In the genomic region with DNA sequence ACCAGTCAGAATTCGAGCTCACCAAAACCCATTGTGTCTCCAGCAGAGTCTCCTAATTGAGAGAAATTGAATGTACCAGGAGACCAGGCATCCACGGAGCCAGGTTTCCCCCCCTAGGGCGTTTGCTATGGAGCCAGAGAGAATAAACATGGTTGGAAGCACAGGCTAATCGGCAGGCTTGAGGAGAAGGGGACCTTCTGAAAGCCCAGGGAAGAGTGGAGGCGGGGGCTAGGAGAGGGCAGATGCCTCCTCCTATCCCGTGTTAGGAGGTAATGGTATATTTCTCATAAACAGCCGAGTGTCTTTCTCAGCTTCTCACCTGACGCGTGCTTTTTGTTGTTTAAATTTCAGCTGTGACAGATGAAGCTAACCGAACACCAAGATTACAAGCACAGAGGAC, we compare ENCODE assay signal across 26 mouse cellular contexts. TPM values are rescaled to one million over a fixed set of nuclear protein-coding genes. Genes with fewer than 3 reads are reported as not detected.
DNase-seq lines count a peak whose midpoint lies in the region; ATAC-seq and TF ChIP-seq lines count a peak whose summit lies in the region.
"Had no signal": no experiment of that assay in that cellular context is flagged by ENCODE, and none has a peak within 500 bp of the region (broad histone marks: within the 10 kb centered on the region; RNA-seq: fewer than 3 reads in every experiment).

No protein-coding gene starts in this region.

- peaks cover 78% of the 10 kb centered on the region for H3K27me3 ChIP-seq in forebrain, embryonic 13.5 days
- H3K27me3 ChIP-seq in forebrain, embryonic 15.5 days, result peaks cover 61% of the 10 kb centered on the region
- peaks cover 61% of the 10 kb centered on the region for H3K27me3 ChIP-seq in hindbrain, embryonic 11.5 days (ENCODE audit: control insufficient read depth, insufficient read depth, low read length)
- peaks cover 68% of the 10 kb centered on the region for H3K27me3 ChIP-seq in hindbrain, embryonic 14.5 days (ENCODE audit: control insufficient read depth, insufficient read depth, low read length)
- H3K27me3 ChIP-seq in midbrain, embryonic 15.5 days (replicated peaks), result peaks cover 56% of the 10 kb centered on the region
- peaks cover 28% of the 10 kb centered on the region for H3K27me3 ChIP-seq in neural tube, embryonic 14.5 days (ENCODE audit: control insufficient read depth, insufficient read depth, low read length)
- H3K27me3 ChIP-seq in lung, postnatal 0 days (replicated peaks; ENCODE audit: insufficient read depth, low read length), result peaks cover 60% of the 10 kb centered on the region

- H3K9ac ChIP-seq in forebrain, embryonic 13.5 days, result no peak overlapping the region
- H3K9ac ChIP-seq in forebrain, embryonic 15.5 days (replicated peaks), result no peak overlapping the region
- H3K9ac ChIP-seq in hindbrain, embryonic 11.5 days (ENCODE audit: low read depth, low read length), result no peak overlapping the region
- H3K9ac ChIP-seq in hindbrain, embryonic 14.5 days, result no peak overlapping the region
- no peak overlapping the region for H3K9ac ChIP-seq in midbrain, embryonic 15.5 days
- H3K9ac ChIP-seq in neural tube, embryonic 14.5 days (replicated peaks; ENCODE audit: low read depth, low read length), result no peak overlapping the region
- H3K9ac ChIP-seq in lung, postnatal 0 days (replicated peaks; ENCODE audit: low read depth), result no peak overlapping the region

- no peak overlapping the region for H3K27ac ChIP-seq in forebrain, embryonic 13.5 days
- H3K27ac ChIP-seq in forebrain, embryonic 15.5 days (replicated peaks), result no peak overlapping the region
- H3K27ac ChIP-seq in hindbrain, embryonic 11.5 days (ENCODE audit: low read depth, low read length), result no peak overlapping the region
- H3K27ac ChIP-seq in hindbrain, embryonic 14.5 days, result no peak overlapping the region
- no peak overlapping the region for H3K27ac ChIP-seq in midbrain, embryonic 15.5 days
- peak overlapping the region; percentile 7; the same call in 1 of the 2 replicates for H3K27ac ChIP-seq in neural tube, embryonic 14.5 days (ENCODE audit: low read depth, low read length)
- no peak overlapping the region for H3K27ac ChIP-seq in lung, postnatal 0 days (ENCODE audit: low read length)
- H3K27ac ChIP-seq: heart, adult 2 months; left cerebral cortex, adult 2 months had no signal

- TF ChIP-seq CTCF in lung, postnatal 0 days (IDR thresholded peaks at IDR 0.05), result no peak

- DNase-seq in hindbrain, embryonic 11.5 days (ENCODE audit: low spot score), result peak; percentile 12
- no peak for DNase-seq in hindbrain, embryonic 14.5 days (ENCODE audit: low spot score)
- DNase-seq in lung, postnatal 0 days (ENCODE audit: low spot score), result no peak
- DNase-seq in right cerebral cortex, adult 18-20 months, result no peak
- DNase-seq: adrenal gland, adult 2 months; B cell, adult 2 months; cerebellum, postnatal 14 days; gastrocnemius, postnatal 25 days; heart, adult 2 months; heart, postnatal 10 days; kidney, adult 8-10 months; kidney, postnatal 25 days; layer of hippocampus, adult 9-11 months; left cerebral cortex, postnatal 4 days; lung, adult 18-20 months; right cerebral cortex, postnatal 14 days; spleen, adult 18-20 months; thymus, postnatal 25 days had no signal

- peaks cover 8% of the 10 kb centered on the region; the same call in 1 of the 2 replicates for H3K4me1 ChIP-seq in forebrain, embryonic 13.5 days
- H3K4me1 ChIP-seq in forebrain, embryonic 15.5 days, result peaks cover 11% of the 10 kb centered on the region; the same call in 1 of the 2 replicates
- no peaks in the 10 kb centered on the region for H3K4me1 ChIP-seq in hindbrain, embryonic 11.5 days (replicated peaks; ENCODE audit: control insufficient read depth, insufficient read depth, low read length)
- H3K4me1 ChIP-seq in hindbrain, embryonic 14.5 days (replicated peaks; ENCODE audit: control insufficient read depth, insufficient read depth, low read length), result no peaks in the 10 kb centered on the region
- H3K4me1 ChIP-seq in midbrain, embryonic 15.5 days, result peaks cover 18% of the 10 kb centered on the region
- peaks cover 7% of the 10 kb centered on the region; the same call in 1 of the 2 replicates for H3K4me1 ChIP-seq in neural tube, embryonic 14.5 days (ENCODE audit: control insufficient read depth, insufficient read depth, low read length)
- no peaks in the 10 kb centered on the region for H3K4me1 ChIP-seq in lung, postnatal 0 days (ENCODE audit: insufficient read depth, low read depth, low read length)

- peak overlapping the region; percentile 9; the same call in 1 of the 2 replicates for H3K4me2 ChIP-seq in forebrain, embryonic 13.5 days
- no peak overlapping the region for H3K4me2 ChIP-seq in forebrain, embryonic 15.5 days (replicated peaks)
- no peak overlapping the region for H3K4me2 ChIP-seq in hindbrain, embryonic 11.5 days (replicated peaks; ENCODE audit: low read depth, low read length)
- H3K4me2 ChIP-seq in hindbrain, embryonic 14.5 days (replicated peaks), result no peak overlapping the region
- H3K4me2 ChIP-seq in midbrain, embryonic 15.5 days, result peak overlapping the region; percentile 23; the same call in 1 of the 2 replicates
- H3K4me2 ChIP-seq in neural tube, embryonic 14.5 days (ENCODE audit: low read depth, low read length), result no peak overlapping the region
- H3K4me2 ChIP-seq in lung, postnatal 0 days (replicated peaks; ENCODE audit: low read depth, low read length), result no peak overlapping the region

- ATAC-seq in forebrain, embryonic 13.5 days, result no peak
- ATAC-seq in forebrain, embryonic 15.5 days (replicated peaks), result no peak
- ATAC-seq in hindbrain, embryonic 11.5 days (ENCODE audit: low FRiP score), result no peak
- no peak for ATAC-seq in hindbrain, embryonic 14.5 days (ENCODE audit: low FRiP score)
- ATAC-seq in midbrain, embryonic 15.5 days (replicated peaks), result no peak
- peak; percentile 61; the same call in 1 of the 2 replicates for ATAC-seq in neural tube, embryonic 14.5 days (ENCODE audit: low read depth)
- ATAC-seq in lung, postnatal 0 days, result no peak

- no peaks in the 10 kb centered on the region for H3K9me3 ChIP-seq in forebrain, embryonic 13.5 days (replicated peaks)
- no peaks in the 10 kb centered on the region for H3K9me3 ChIP-seq in forebrain, embryonic 15.5 days
- no peaks in the 10 kb centered on the region for H3K9me3 ChIP-seq in hindbrain, embryonic 11.5 days (ENCODE audit: control insufficient read depth, low read length)
- no peaks in the 10 kb centered on the region for H3K9me3 ChIP-seq in hindbrain, embryonic 14.5 days (ENCODE audit: control insufficient read depth, low read length)
- no peaks in the 10 kb centered on the region for H3K9me3 ChIP-seq in midbrain, embryonic 15.5 days
- H3K9me3 ChIP-seq in neural tube, embryonic 14.5 days (ENCODE audit: control insufficient read depth, low read length), result no peaks in the 10 kb centered on the region
- H3K9me3 ChIP-seq in lung, postnatal 0 days (ENCODE audit: low read length), result no peaks in the 10 kb centered on the region

- no peak for TF ChIP-seq EP300 in lung, postnatal 0 days (IDR thresholded peaks at IDR 0.05)

- no peaks in the 10 kb centered on the region for H3K36me3 ChIP-seq in forebrain, embryonic 13.5 days (ENCODE audit: poor library complexity, severe bottlenecking)
- H3K36me3 ChIP-seq in forebrain, embryonic 15.5 days, result no peaks in the 10 kb centered on the region
- H3K36me3 ChIP-seq in hindbrain, embryonic 11.5 days (ENCODE audit: control insufficient read depth, insufficient read depth, low read length), result no peaks in the 10 kb centered on the region
- H3K36me3 ChIP-seq in hindbrain, embryonic 14.5 days (replicated peaks; ENCODE audit: control insufficient read depth, insufficient read depth), result no peaks in the 10 kb centered on the region
- H3K36me3 ChIP-seq in midbrain, embryonic 15.5 days (replicated peaks), result no peaks in the 10 kb centered on the region
- H3K36me3 ChIP-seq in neural tube, embryonic 14.5 days (ENCODE audit: control insufficient read depth, insufficient read depth, low read length), result no peaks in the 10 kb centered on the region
- H3K36me3 ChIP-seq in lung, postnatal 0 days (ENCODE audit: insufficient read depth, low read length), result no peaks in the 10 kb centered on the region

- WGBS in forebrain, embryonic 13.5 days, result 7% methylated on average over 10 of the region's 10 CpGs
- 6% methylated on average over 10 of the region's 10 CpGs for WGBS in forebrain, embryonic 15.5 days
- 21% methylated on average over 10 of the region's 10 CpGs for WGBS in hindbrain, embryonic 11.5 days
- 11% methylated on average over 10 of the region's 10 CpGs for WGBS in hindbrain, embryonic 14.5 days
- WGBS in midbrain, embryonic 15.5 days, result 12% methylated on average over 10 of the region's 10 CpGs
- 12% methylated on average over 10 of the region's 10 CpGs for WGBS in neural tube, embryonic 14.5 days
- WGBS in lung, postnatal 0 days, result 15% methylated on average over 10 of the region's 10 CpGs

- no peak overlapping the region for H3K4me3 ChIP-seq in forebrain, embryonic 13.5 days
- H3K4me3 ChIP-seq in forebrain, embryonic 15.5 days, result no peak overlapping the region
- no peak overlapping the region for H3K4me3 ChIP-seq in hindbrain, embryonic 11.5 days (ENCODE audit: low read depth, low read length)
- H3K4me3 ChIP-seq in hindbrain, embryonic 14.5 days (replicated peaks; ENCODE audit: low read length), result no peak overlapping the region
- no peak overlapping the region for H3K4me3 ChIP-seq in midbrain, embryonic 15.5 days
- H3K4me3 ChIP-seq in neural tube, embryonic 14.5 days (ENCODE audit: low read depth, low read length), result no peak overlapping the region
- no peak overlapping the region for H3K4me3 ChIP-seq in lung, postnatal 0 days (ENCODE audit: low read depth, low read length)
- H3K4me3 ChIP-seq: heart, adult 2 months; left cerebral cortex, adult 2 months; myocyte had no signal

RNA-seq across cellular contexts. Expression of a gene that starts 8.4 kb away (rescaled TPM):
- not detected in 2 replicates for polyA plus RNA-seq in forebrain, embryonic 13.5 days (2015; fragmentation: Nextera tagmentation; extraction: Ambion mirVana)
- not detected in 2 replicates for polyA plus RNA-seq in forebrain, embryonic 15.5 days (2015; fragmentation: Nextera tagmentation; extraction: Ambion mirVana)
- polyA plus RNA-seq in hindbrain, embryonic 11.5 days (2014; fragmentation: Nextera tagmentation; extraction: Ambion mirVana), result 0.21 TPM in 1 of 2 replicates, not detected in the other
- polyA plus RNA-seq in hindbrain, embryonic 14.5 days (2014; fragmentation: Nextera tagmentation; extraction: Ambion mirVana), result not detected in 2 replicates
- not detected in 2 replicates for polyA plus RNA-seq in midbrain, embryonic 15.5 days (2015; fragmentation: Nextera tagmentation; extraction: Ambion mirVana)
- polyA plus RNA-seq in neural tube, embryonic 14.5 days (2014; fragmentation: Nextera tagmentation; extraction: Ambion mirVana), result 0.11 and 0.14 TPM in 2 replicates
- not detected in 2 replicates for polyA plus RNA-seq in lung, postnatal 0 days (2015; fragmentation: Nextera tagmentation; extraction: Ambion mirVana)
- polyA plus RNA-seq: brain, embryonic 14.5 days; heart, adult 2 months; liver, adult 2 months; myocyte had no signal

RNA-seq across cellular contexts. Expression of a gene that starts 39.5 kb away (rescaled TPM):
- polyA plus RNA-seq in forebrain, embryonic 13.5 days (2015; fragmentation: Nextera tagmentation; extraction: Ambion mirVana), result 6.8 and 7.4 TPM in 2 replicates
- polyA plus RNA-seq in forebrain, embryonic 15.5 days (2015; fragmentation: Nextera tagmentation; extraction: Ambion mirVana), result 10.3 and 11.8 TPM in 2 replicates
- 11.8 and 14.3 TPM in 2 replicates for polyA plus RNA-seq in hindbrain, embryonic 11.5 days (2014; fragmentation: Nextera tagmentation; extraction: Ambion mirVana)
- polyA plus RNA-seq in hindbrain, embryonic 14.5 days (2014; fragmentation: Nextera tagmentation; extraction: Ambion mirVana), result 12.6 and 15.5 TPM in 2 replicates
- polyA plus RNA-seq in midbrain, embryonic 15.5 days (2015; fragmentation: Nextera tagmentation; extraction: Ambion mirVana), result 9.3 and 11.6 TPM in 2 replicates
- 11.7 and 15.8 TPM in 2 replicates for polyA plus RNA-seq in neural tube, embryonic 14.5 days (2014; fragmentation: Nextera tagmentation; extraction: Ambion mirVana)
- polyA plus RNA-seq in lung, postnatal 0 days (2015; fragmentation: Nextera tagmentation; extraction: Ambion mirVana), result 16.7 and 16.8 TPM in 2 replicates

Comparison
In these comparisons a context has a peak if more than half of its experiments do, and no peak if none do; other contexts are left out.
1. H3K4me2 ChIP-seq: peak in forebrain, embryonic 13.5 days (single experiment) and midbrain, embryonic 15.5 days (single experiment); none in forebrain, embryonic 15.5 days (single experiment), hindbrain, embryonic 11.5 days (single experiment), hindbrain, embryonic 14.5 days (single experiment), neural tube, embryonic 14.5 days (single experiment) and lung, postnatal 0 days (single experiment).